Mouse (Mus musculus): ENCODE data around the gene Sh3gl2. TPM values are rescaled to one million over a fixed set of nuclear protein-coding genes. Genes with fewer than 3 reads are reported as not detected.

The Sh3gl2 gene
- polyA plus RNA-seq, 1 experiment from 2014 or later: 33.7 TPM

DNA sequence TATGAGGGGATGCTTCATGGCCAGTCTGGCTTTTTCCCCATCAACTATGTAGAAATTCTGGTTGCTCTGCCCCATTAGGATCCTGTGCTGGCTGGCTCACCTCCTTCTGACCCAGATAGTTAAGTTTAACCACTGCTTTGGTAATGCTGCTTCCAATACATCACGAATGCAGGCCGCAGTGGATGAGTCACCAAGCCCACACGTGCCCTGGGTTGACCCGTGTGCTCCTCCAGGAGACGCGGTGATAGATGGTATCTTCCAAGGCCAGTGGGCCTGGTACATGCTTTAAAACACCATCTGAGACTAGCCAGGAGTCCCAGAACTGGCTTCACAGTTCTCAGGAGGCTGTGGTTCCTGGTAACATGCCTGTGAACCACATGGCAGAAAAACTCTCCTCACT is 182.8 kb downstream of the Sh3gl2 start:
- H3K4me3 ChIP-seq (replicated peaks): no peak overlapping the region
- WGBS: 98% methylated on average over 6 of the region's 6 CpGs

DNA sequence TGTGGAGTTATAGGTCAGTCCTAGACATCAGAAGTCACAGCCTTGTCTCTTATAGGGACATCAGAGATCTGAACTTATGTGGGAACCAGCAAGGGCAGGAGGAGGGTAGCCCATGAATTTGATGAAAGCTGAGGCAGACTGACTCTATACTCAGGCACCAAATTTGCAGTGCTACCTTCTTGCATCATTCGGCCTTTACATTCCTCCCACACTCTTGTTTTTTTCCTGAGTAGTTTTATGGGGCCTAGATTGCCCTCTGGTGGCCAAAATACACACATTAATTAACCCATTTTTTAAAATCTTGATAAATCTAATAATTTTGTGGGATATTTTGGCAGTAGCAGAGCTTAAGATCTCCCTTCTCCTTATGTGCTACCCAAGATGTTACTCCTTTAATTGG is 186.9 kb downstream of the Sh3gl2 start:
- H3K9ac ChIP-seq (replicated peaks): no peak overlapping the region
- H3K4me3 ChIP-seq (replicated peaks): no peak overlapping the region
- ATAC-seq: no peak
- 50% methylated on average over 1 of the region's 1 CpGs for whole genome bisulfite sequencing
- no peaks in the 10 kb centered on the region for H3K36me3 ChIP-seq
- no peaks in the 10 kb centered on the region for H3K4me1 ChIP-seq (replicated peaks)
- no peaks in the 10 kb centered on the region for H3K9me3 ChIP-seq
- H3K27ac ChIP-seq: no peak overlapping the region
- H3K4me2 ChIP-seq (replicated peaks): no peak overlapping the region
- no peaks in the 10 kb centered on the region for H3K27me3 ChIP-seq

More for the DNA sequence above, 182.8 kb downstream of the Sh3gl2 start:
- Histone ChIP-seq H3K36me3 (no peaks in the 10 kb centered on the region), H3K4me2 (replicated peaks) (no peak overlapping the region), H3K9me3 (no peaks in the 10 kb centered on the region), H3K27ac (no peak overlapping the region), H3K4me1 (replicated peaks) (no peaks in the 10 kb centered on the region), H3K9ac (replicated peaks) (no peak overlapping the region), H3K27me3 (no peaks in the 10 kb centered on the region)
- no peak for ATAC-seq

DNA sequence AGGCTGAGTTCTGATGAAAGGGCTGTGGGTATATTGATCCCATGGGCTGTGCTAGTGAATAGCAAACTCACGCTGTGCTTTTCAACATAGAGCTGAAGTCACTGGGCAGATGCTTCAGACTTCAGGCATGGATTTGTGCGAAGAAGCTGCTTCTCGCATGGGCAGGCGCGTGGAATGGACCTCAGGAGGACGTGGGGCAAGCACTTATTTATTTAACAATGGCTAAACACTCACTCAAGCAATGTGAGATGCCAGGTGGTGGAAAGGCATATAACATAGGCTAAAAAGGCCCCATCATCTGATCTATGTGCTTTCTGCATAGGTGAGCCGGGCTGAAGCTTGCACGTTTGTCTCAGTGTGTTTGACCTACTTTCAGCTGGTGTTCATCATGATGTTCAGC is 193.8 kb downstream of the Sh3gl2 start:
- no peak for ATAC-seq
- WGBS: 44% methylated on average over 8 of the region's 8 CpGs
- no peak overlapping the region for H3K4me3 ChIP-seq (replicated peaks)

DNA sequence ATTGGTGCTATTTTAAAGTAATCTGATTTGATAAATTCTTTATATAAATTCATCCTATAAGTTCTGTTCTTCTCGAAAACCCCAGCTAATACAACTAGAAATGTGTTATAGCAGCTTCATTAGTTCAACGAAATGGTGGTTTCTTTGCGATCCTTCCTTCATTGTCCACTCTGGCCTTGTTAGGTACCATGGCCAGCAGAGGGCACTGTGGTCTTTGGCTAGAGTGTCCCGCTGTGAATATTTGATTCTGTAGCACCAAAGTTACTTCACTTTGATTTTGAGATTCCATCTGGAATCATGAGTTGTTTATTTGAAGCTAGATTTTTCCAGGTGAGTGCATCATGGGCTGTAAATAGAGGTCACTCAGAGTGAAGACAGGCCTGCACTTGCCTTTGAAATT is 197.9 kb downstream of the Sh3gl2 start:
- H3K27me3 ChIP-seq: peaks cover 13% of the 10 kb centered on the region
- ATAC-seq: no peak
- 48% methylated on average over 4 of the region's 4 CpGs for WGBS
- H3K4me1 ChIP-seq (replicated peaks): peaks cover 4% of the 10 kb centered on the region; the same call in 1 of the 2 replicates
- no peaks in the 10 kb centered on the region for H3K9me3 ChIP-seq
- no peak overlapping the region for H3K4me3 ChIP-seq (replicated peaks)
- no peak overlapping the region for H3K27ac ChIP-seq
- no peaks in the 10 kb centered on the region for H3K36me3 ChIP-seq
- H3K4me2 ChIP-seq (replicated peaks): no peak overlapping the region
- H3K9ac ChIP-seq (replicated peaks): no peak overlapping the region

More for the DNA sequence above, 193.8 kb downstream of the Sh3gl2 start:
- Histone ChIP-seq H3K27me3 (peaks cover 3% of the 10 kb centered on the region; the same call in 1 of the 2 replicates), H3K4me1 (replicated peaks) (peaks cover 4% of the 10 kb centered on the region; the same call in 1 of the 2 replicates), H3K4me2 (replicated peaks) (no peak overlapping the region), H3K36me3 (no peaks in the 10 kb centered on the region), H3K9ac (replicated peaks) (no peak overlapping the region), H3K9me3 (no peaks in the 10 kb centered on the region), H3K27ac (no peak overlapping the region)

DNA sequence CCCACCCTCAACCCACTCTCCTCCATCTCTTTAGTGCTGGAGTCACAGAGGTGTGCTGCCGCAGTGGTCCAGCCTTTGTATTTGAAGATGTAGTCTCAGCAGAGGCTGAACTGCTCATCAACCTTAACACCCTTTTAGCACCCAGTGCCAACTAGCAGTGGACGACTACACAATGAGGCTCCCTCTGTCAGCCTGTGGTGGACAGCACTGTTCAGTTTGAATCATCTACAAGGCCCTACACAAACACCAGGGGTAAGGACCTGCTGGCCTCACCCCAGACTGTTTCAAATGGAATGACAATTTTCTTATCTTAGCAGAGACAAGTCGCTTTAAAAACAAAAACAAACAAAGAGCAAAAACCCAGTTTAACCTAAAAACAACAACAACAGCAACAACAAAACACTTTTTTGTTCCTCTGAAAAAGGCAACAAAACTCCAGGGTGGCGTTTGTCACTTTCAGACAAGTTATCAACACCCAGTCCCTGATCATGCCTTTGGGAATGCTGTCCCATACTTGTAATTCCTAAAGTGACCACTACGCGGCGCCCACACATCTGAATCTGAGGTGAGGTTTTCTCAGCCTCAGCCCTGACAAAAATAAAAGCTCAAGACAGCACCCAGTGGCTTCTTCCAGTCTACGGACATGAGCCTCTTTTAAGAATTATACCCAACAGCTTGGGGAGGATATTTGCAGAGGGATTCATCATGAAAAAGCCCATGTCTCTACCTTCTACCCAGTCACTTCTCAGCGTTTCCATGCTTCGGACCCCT is 199.7 kb downstream of the Sh3gl2 start:
- peak; percentile 56; the same call in 1 of the 2 replicates for ATAC-seq
- peaks cover 13% of the 10 kb centered on the region for H3K27me3 ChIP-seq
- WGBS: 46% methylated on average over 10 of the region's 10 CpGs

DNA sequence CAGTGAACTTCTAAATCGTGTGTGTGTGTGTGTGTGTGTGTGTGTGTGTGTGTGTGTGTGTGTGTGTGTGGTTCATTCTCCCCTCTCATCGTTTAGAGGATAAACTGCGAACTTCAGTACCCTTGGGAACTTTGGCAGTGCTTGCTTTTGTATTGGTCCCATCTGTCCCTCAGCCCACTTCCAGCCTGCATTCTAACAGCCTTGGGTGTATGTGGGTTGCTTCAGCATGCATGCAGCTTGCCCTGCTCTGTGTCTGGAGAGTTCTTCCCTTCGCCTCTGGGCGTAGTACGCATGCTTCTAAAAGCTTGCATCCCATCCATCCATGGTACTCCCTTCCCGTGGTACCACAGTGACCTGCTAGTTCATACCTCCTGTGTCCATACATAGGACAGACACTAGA is 200.3 kb downstream of the Sh3gl2 start:
- Histone ChIP-seq H3K9ac (replicated peaks) (no peak overlapping the region), H3K27me3 (peaks cover 13% of the 10 kb centered on the region), H3K4me2 (replicated peaks) (no peak overlapping the region), H3K36me3 (no peaks in the 10 kb centered on the region), H3K9me3 (no peaks in the 10 kb centered on the region), H3K4me3 (replicated peaks) (no peak overlapping the region), H3K27ac (no peak overlapping the region), H3K4me1 (replicated peaks) (no peaks in the 10 kb centered on the region)
- WGBS: 63% methylated on average over 7 of the region's 7 CpGs
- ATAC-seq: peak; percentile 53; the same call in 1 of the 2 replicates

More for the DNA sequence above, 199.7 kb downstream of the Sh3gl2 start:
- Histone ChIP-seq H3K4me3 (replicated peaks) (no peak overlapping the region), H3K27ac (no peak overlapping the region), H3K9ac (replicated peaks) (no peak overlapping the region), H3K36me3 (no peaks in the 10 kb centered on the region), H3K4me2 (replicated peaks) (no peak overlapping the region), H3K9me3 (no peaks in the 10 kb centered on the region), H3K4me1 (replicated peaks) (no peaks in the 10 kb centered on the region)

DNA sequence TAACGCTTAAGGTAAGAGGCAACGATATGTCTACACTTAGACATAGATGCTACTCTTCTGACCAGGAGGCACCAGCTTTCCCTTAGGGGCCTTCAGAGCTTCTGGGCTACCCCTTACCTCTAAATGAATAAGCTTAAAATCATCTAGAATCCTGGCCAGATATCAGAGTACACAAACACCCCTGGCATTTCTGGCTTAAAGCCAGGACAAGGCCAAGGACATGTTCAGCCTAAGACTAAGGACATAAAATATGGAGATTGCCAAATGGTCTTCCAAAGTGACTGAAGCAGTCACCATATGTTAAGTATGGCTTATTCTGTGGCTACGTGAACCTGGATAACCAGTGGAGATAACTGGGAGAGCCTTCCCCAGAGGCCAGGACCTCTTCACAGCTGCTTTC is 211.5 kb downstream of the Sh3gl2 start:
- 92% methylated on average over 3 of the region's 3 CpGs for WGBS
- no peaks in the 10 kb centered on the region for H3K9me3 ChIP-seq
- no peaks in the 10 kb centered on the region for H3K27me3 ChIP-seq
- H3K9ac ChIP-seq (replicated peaks): no peak overlapping the region
- no peak overlapping the region for H3K4me2 ChIP-seq (replicated peaks)
- no peak overlapping the region for H3K4me3 ChIP-seq (replicated peaks)
- no peak for ATAC-seq
- no peaks in the 10 kb centered on the region for H3K4me1 ChIP-seq (replicated peaks)
- H3K36me3 ChIP-seq: no peaks in the 10 kb centered on the region
- H3K27ac ChIP-seq: no peak overlapping the region

DNA sequence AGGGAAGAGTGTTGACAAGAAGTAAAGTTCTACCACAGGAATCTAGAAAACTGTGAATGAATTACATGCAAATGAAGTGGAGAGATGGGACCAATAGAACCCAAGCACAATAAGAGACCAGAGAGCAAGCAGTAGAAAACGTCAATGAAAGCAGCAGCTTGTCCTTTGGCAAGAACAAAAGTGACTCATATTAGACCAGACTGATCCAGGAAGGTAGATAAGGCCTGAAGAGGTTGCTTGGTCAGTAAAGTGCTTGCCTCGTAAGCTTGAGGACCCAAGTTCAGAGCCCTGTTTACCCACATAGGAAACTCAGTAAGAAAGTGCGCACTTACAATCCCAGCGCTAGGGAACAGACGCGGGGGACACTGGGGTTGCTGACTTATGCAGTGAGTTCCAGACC is 215.5 kb downstream of the Sh3gl2 start:
- H3K4me2 ChIP-seq (replicated peaks): no peak overlapping the region
- H3K4me3 ChIP-seq (replicated peaks): no peak overlapping the region
- WGBS: 83% methylated on average over 6 of the region's 6 CpGs
- no peaks in the 10 kb centered on the region for H3K36me3 ChIP-seq
- ATAC-seq: no peak
- no peaks in the 10 kb centered on the region for H3K27me3 ChIP-seq
- no peak overlapping the region for H3K9ac ChIP-seq (replicated peaks)
- H3K9me3 ChIP-seq: no peaks in the 10 kb centered on the region
- H3K4me1 ChIP-seq (replicated peaks): no peaks in the 10 kb centered on the region
- H3K27ac ChIP-seq: no peak overlapping the region

DNA sequence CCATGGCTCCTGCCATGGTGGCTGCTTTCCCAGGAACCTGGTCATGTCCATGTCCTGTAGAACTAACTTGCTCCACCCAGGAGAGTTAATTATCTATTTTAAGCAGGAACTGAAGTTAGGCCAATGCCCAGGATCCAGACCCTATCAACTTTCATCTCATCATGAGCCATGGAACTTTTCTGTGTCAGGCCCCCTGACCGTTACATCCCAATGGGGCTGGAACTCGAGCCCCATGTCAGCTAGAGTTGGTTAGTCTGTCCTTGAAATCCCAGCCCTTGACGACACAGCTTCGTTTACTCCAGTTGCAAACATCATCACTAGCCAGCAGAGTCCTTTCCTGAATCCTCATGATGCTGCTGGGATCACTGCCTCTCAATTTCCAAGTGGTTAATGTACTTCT is 221.3 kb downstream of the Sh3gl2 start:
- WGBS: 86% methylated on average over 4 of the region's 4 CpGs

DNA sequence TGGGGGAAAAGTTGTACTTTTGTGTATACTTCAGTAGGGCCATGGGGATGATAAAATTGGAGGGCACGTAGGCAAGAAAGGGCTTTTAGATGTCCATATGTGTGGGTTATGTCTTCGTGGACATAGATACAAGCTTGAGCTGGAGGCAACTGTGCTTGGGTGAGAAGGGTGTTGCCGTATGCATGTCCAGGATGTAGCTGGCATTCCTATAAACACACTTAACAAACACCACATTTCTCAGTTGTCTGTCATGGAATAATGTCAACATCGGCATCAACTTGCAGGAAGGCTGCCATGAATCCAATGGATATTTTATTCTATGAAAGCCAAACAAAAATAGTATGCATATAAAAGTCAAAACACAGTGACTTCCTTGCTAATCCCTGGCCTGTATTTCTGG is 227.9 kb downstream of the Sh3gl2 start:
- H3K9ac ChIP-seq (replicated peaks): no peak overlapping the region
- no peak overlapping the region for H3K4me3 ChIP-seq (replicated peaks)
- WGBS: 94% methylated on average over 4 of the region's 4 CpGs
- ATAC-seq: no peak
- H3K4me1 ChIP-seq (replicated peaks): no peaks in the 10 kb centered on the region
- H3K9me3 ChIP-seq: no peaks in the 10 kb centered on the region
- H3K36me3 ChIP-seq: no peaks in the 10 kb centered on the region
- no peak overlapping the region for H3K4me2 ChIP-seq (replicated peaks)
- no peak overlapping the region for H3K27ac ChIP-seq
- no peaks in the 10 kb centered on the region for H3K27me3 ChIP-seq

More for the DNA sequence above, 221.3 kb downstream of the Sh3gl2 start:
- Histone ChIP-seq H3K9ac (replicated peaks) (no peak overlapping the region), H3K9me3 (no peaks in the 10 kb centered on the region), H3K27ac (no peak overlapping the region), H3K4me1 (replicated peaks) (no peaks in the 10 kb centered on the region), H3K36me3 (no peaks in the 10 kb centered on the region), H3K27me3 (no peaks in the 10 kb centered on the region), H3K4me3 (replicated peaks) (no peak overlapping the region), H3K4me2 (replicated peaks) (no peak overlapping the region)
- no peak for ATAC-seq

DNA sequence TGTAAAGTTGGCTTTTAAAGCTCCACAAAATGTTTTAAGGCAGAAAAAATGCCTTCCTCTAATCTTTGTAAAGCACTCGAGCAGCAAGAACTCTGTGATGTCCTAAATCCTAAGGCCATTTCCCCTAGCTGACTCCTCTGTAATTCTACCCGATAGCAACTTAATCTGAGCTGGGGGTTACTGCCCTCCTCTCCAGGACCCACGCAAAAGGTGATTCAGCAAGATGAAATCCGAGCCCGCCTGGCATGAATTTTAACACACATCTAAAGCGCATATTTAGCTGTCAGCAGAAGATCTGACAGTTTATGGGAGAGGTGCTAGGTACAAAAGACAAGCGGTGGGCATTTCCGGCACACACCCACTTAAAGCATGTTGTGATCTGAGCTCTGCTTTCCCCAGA is 229.8 kb downstream of the Sh3gl2 start:
- Histone ChIP-seq H3K27me3 (no peaks in the 10 kb centered on the region), H3K4me2 (replicated peaks) (no peak overlapping the region), H3K9ac (replicated peaks) (no peak overlapping the region), H3K4me3 (replicated peaks) (no peak overlapping the region), H3K9me3 (no peaks in the 10 kb centered on the region), H3K4me1 (replicated peaks) (no peaks in the 10 kb centered on the region), H3K27ac (no peak overlapping the region), H3K36me3 (no peaks in the 10 kb centered on the region)
- no peak for ATAC-seq
- 60% methylated on average over 8 of the region's 8 CpGs for WGBS

DNA sequence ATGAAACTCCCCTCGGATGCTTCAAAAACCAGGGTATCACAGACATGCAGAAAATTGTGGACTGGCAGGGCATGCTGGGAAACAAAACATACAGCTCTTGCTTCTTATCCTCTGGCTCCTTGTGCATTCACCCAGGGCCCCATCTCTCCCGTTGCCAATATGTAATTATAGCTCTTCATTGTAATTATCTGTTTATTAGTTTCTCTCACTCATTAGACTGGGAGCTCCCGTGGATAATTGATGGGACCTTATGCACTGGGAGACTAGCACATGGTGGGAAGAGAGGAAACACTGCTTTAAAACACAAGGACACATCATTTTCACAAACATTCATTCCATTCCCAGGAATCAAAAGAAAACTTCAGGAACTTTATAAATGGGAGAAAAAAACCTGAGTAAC is 233.9 kb downstream of the Sh3gl2 start:
- Histone ChIP-seq H3K36me3 (no peaks in the 10 kb centered on the region), H3K4me3 (replicated peaks) (no peak overlapping the region), H3K9ac (replicated peaks) (no peak overlapping the region), H3K4me2 (replicated peaks) (no peak overlapping the region), H3K4me1 (replicated peaks) (no peaks in the 10 kb centered on the region), H3K27ac (no peak overlapping the region), H3K27me3 (no peaks in the 10 kb centered on the region), H3K9me3 (no peaks in the 10 kb centered on the region)
- 77% methylated on average over 3 of the region's 3 CpGs for WGBS
- ATAC-seq: no peak

DNA sequence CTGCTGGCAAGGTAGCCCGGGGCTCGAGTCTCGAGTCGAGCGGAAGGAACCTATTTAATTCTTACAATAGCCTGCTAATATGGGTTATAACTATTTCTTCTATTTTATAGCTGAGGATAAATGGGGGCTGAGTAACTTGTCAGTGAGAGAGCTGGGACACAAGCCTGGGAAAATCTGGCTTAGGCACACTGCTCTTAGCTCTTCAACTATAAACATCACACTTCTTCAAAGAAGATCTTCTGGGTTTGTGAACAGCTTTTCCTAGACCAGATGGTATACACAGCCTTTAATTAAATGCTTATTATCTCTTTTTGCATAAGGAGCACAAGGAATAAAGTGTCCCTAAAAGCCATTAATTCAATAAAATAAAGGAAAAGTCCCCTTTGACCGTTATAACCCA is 278.7 kb downstream of the Sh3gl2 start:
- WGBS: 96% methylated on average over 6 of the region's 6 CpGs
- no peak for ATAC-seq
- H3K4me3 ChIP-seq (replicated peaks): no peak overlapping the region
- no peaks in the 10 kb centered on the region for H3K27me3 ChIP-seq
- no peak overlapping the region for H3K9ac ChIP-seq (replicated peaks)
- H3K36me3 ChIP-seq: no peaks in the 10 kb centered on the region
- 0 out of 2 replicates have a peak, but pooled peaks cover 4% of the 10 kb centered on the region for H3K4me1 ChIP-seq (replicated peaks)
- H3K4me2 ChIP-seq (replicated peaks): no peak overlapping the region
- no peaks in the 10 kb centered on the region for H3K9me3 ChIP-seq
- no peak overlapping the region for H3K27ac ChIP-seq

Data from midbrain, embryonic 13.5 days (tissue).